Mouse (Mus musculus): ENCODE data around the gene Stkld1. TPM values are rescaled to one million over a fixed set of nuclear protein-coding genes. Genes with fewer than 3 reads are reported as not detected.

Stkld1 gene
- total RNA-seq, 2 experiments from 2014 or later = not detected

DNA sequence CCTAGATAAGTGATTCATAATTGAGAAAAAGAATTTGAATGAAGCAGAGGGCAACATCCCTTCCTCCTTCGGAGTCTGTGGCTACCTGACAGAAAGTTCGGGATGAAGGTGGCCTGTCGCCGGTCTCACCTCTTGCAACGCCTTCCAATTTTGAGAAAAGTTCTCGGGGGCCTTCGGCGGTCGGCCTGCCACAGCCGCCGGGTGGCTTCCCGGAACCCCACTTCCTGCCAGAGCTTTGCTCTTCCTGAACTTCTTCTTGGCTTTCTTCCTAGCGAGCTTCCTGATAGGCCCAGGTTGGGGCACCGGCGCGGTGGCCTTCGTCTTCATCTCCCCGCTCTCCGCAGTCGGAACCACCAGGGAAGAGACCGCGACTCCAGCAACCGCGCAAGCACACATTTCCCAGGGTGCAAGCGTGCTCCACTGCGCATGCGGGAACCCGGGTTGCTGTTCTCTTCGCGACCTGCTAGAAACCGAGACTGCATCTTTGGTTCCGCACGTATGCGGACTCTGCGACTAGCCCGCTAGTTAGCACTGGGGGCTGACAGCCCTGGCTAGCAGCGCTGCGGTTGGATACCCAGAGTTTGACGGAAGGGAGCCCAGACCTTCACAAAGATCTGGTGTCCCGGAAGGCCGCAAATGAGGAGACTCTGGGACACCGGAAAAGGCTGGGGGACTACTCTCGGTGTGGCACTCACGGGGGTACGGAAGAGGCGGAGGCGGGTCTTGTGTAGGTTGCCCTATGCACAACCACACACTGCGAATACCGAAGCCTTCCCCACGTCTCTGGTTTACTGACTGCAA, 30.3 kb downstream of the Stkld1 start, which contains the start of gene Rexo4:
Rexo4 (minus strand) TSS at position 464 of the 801 bp plus-strand sequence.
- peak; percentile 94 to 96 for DNase-seq

- no peak for DNase-seq
Observed at GRCm38 (mm10) chr2:26964724-26965370, 31.0 kb downstream of the Stkld1 start.

- DNase-seq = no peak
Observed at GRCm38 (mm10) chr2:26967262-26967661, 33.4 kb downstream of the Stkld1 start.

- DNase-seq = no peak
Observed at GRCm38 (mm10) chr2:26973116-26973515, 39.3 kb downstream of the Stkld1 start, which contains the start of gene Adamts13. Adamts13 (plus strand) TSS chr2:26973416.

GRCm38 (mm10) chr2:26973960-26974359, 40.1 kb downstream of the Stkld1 start:
- DNase-seq = no peak

DNA sequence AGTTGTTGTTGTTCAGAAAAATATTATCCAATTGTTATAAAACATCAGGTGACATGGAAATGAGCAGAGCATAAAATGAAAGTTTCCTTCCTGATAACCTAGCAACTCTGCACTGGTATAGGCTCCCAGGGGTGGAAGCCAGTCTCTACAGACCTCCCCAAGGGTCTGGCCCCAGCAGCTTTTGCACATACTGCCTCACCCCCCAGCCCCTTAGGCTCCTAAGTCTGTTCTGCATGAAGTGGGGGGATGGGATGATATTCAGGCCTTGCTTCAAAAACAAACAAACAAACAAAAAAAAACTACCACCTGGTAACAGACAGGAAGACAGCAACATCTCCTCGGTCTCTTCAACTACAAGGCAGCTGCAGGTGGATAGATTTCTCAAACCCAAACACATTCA, 46.5 kb downstream of the Stkld1 start:
- no peak for DNase-seq

- no peak for DNase-seq
Observed at GRCm38 (mm10) chr2:26984179-26984578, 50.3 kb downstream of the Stkld1 start.

DNA sequence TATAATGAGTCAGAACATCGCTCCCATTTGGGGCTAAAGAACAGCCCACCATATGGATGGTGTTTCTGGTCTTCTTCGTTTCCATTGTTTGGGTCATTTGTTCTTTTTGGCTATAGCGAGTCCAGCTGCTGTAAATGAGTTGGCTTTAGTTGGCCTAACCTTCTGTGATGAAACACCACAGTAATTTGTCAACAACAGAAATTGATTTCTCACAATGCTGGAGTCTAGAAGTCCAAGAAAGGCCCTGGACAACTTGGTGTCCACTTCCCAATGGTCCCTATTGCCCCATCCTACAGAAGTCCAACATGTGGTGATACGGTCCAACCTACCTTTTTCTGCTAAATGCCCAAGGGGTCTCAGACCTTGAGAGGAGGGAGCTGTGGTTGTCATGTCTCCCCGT, 50.8 kb downstream of the Stkld1 start:
- DNase-seq = no peak

DNA sequence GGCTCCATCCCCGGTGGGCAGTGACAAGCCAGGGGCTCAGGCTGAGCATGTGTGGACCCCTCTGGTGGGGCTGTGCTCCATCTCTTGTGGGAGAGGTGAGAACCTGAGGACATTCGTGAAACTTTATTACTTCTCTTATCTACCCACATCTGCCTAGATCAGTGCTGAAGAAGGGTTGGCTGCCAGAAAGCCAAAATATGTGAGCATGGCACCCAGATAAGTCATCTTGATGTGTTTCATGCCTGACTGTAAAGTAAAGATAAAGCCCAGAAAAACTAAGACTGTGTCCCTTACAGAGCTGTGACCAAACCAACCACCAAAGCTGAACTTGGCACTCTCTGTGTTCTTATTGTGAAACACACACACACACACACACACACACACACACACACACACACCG, 60.1 kb downstream of the Stkld1 start:
- DNase-seq = no peak

- DNase-seq = no peak
Observed at GRCm38 (mm10) chr2:26997498-26997897, 63.7 kb downstream of the Stkld1 start.

DNA sequence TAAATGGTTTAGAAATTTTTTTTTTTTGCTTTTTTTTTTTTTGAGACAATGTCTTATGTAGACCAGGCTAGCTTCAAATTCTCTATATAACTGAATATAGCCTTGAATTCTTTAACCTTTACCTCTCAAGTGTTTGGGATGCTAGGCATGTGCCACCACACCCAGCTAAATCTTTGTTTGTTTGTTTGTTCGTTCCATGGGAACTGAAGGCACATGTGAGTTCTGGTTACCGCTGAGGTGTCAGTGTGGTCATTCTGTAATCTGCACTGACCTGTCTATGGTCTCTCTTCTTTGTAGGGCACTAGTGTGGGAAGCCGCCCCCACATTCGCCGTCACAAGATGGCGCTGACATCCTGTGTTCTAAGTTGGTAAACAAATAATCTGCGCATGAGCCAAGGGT, 64.1 kb downstream of the Stkld1 start:
- no peak for DNase-seq

Other genes with a start within 250 kb of the Stkld1 start
- not detected for gene Abo, start 69.1 kb upstream of the Stkld1 start, total RNA-seq (2021)
- 10 to 100 TPM; 11.7 to 14.2 TPM for gene Surf6, start 31.2 kb upstream of the Stkld1 start, total RNA-seq (2021)
- 10 to 100 TPM; 24.7 to 25.6 TPM for gene Med22, start 23.4 kb upstream of the Stkld1 start, total RNA-seq (2021)
- 100 to 1,000 TPM; 282 to 289 TPM for gene Rpl7a, start 23.3 kb upstream of the Stkld1 start, total RNA-seq (2021)
- 10 to 100 TPM; 12.8 to 15.3 TPM for gene Surf2, start 17.7 kb upstream of the Stkld1 start, total RNA-seq (2021)
- 10 to 100 TPM; 61.3 to 61.6 TPM for gene Surf1, start 17.5 kb upstream of the Stkld1 start, total RNA-seq (2021)
- 10 to 100 TPM; 77.9 to 83.1 TPM for gene Surf4, start 119 bp upstream of the Stkld1 start, total RNA-seq (2021)
- 10 to 100 TPM; 11.1 to 12.1 TPM for gene Rexo4, start 30.3 kb downstream of the Stkld1 start, total RNA-seq (2021)
- not detected for gene Adamts13, start 39.4 kb downstream of the Stkld1 start, total RNA-seq (2021)
- gene Cacfd1, start 75.9 kb downstream of the Stkld1 start, total RNA-seq (2021) = 10 to 100 TPM; 45.6 to 48.8 TPM
- under 1 TPM; 0.17 to 0.31 TPM for gene Slc2a6, start 94.0 kb downstream of the Stkld1 start, total RNA-seq (2021)
- gene Mymk, start 138.1 kb downstream of the Stkld1 start, total RNA-seq (2021) = not detected
- gene Adamtsl2, start 145.3 kb downstream of the Stkld1 start, total RNA-seq (2021) = 10 to 100 TPM in 1 of 2 experiments, 1 to 10 TPM in 1; 4.5 to 10.1 TPM
- gene Fam163b, start 208.4 kb downstream of the Stkld1 start, total RNA-seq (2021) = under 1 TPM; 0.37 to 0.39 TPM
- gene Dbh, start 231.2 kb downstream of the Stkld1 start, total RNA-seq (2021) = 1 to 10 TPM; 1.6 to 1.7 TPM

All from heart, adult 18-20 months (tissue).